Mouse (Mus musculus) hindbrain, embryonic 14.5 days (tissue): Measurements from ENCODE around the gene Ext2. TPM values are rescaled to one million over a fixed set of nuclear protein-coding genes. Genes with fewer than 3 reads are reported as not detected.

ENCODE experiments used
- ATAC-seq: fragments of 200-750 bp; cut with Nextera tagmentation; 2 replicates; pipeline ENCODE4 v1.8.0; 2017; ENCODE audit warnings: moderate number of reproducible peaks, mild to moderate bottlenecking, moderate TSS enrichment, moderate library complexity; ENCODE audit not compliant: low FRiP score
- DNase-seq: peaks from one replicate; pipeline ENCODE4 v3.0.0-alpha.2; 2015; ENCODE audit warnings: low spot score
- H3K27ac ChIP-seq: fragments of 300-500 bp; sonication (generic); 2 replicates; pipeline ENCODE4 v1.5.1; 2014; ENCODE audit warnings: mild to moderate bottlenecking, moderate library complexity
- H3K27me3 ChIP-seq: fragments of 300-500 bp; sonication (generic); 2 replicates; pipeline ENCODE4 v1.6.1; 2014; ENCODE audit warnings: mild to moderate bottlenecking, low read length, mixed read lengths; ENCODE audit not compliant: control insufficient read depth, insufficient read depth
- H3K36me3 ChIP-seq: fragments of 300-500 bp; sonication (generic); replicated peaks from 2 replicates; pipeline ENCODE4 v1.6.1; 2014; ENCODE audit not compliant: control insufficient read depth, insufficient read depth
- H3K4me1 ChIP-seq: fragments of 300-500 bp; sonication (generic); replicated peaks from 2 replicates; pipeline ENCODE4 v1.6.1; 2014; ENCODE audit warnings: antibody characterized with exemption, low read length, mixed read lengths; ENCODE audit not compliant: control insufficient read depth, insufficient read depth
- H3K4me2 ChIP-seq: fragments of 300-500 bp; sonication (generic); replicated peaks from 2 replicates; pipeline ENCODE4 v1.6.1; 2014; ENCODE audit warnings: mild to moderate bottlenecking, moderate library complexity
- H3K4me3 ChIP-seq: fragments of 300-500 bp; sonication (generic); replicated peaks from 2 replicates; pipeline ENCODE4 v1.5.1; 2014; ENCODE audit warnings: mild to moderate bottlenecking, low read length
- H3K9ac ChIP-seq: fragments of 300-500 bp; sonication (generic); 2 replicates; pipeline ENCODE4 v1.6.1; 2014
- H3K9me3 ChIP-seq: fragments of 300-500 bp; sonication (generic); 2 replicates; pipeline ENCODE4 v1.6.1; 2016; ENCODE audit warnings: low read length; ENCODE audit not compliant: control insufficient read depth
- WGBS: fragments of 180-500 bp; shearing (Covaris S2); extraction: QIAGEN DNeasy Blood & Tissue Kit; methylation state at CpG from one replicate; pipeline ENCODE4 v1.1.7; 2014; 5-methylcytosine and 5-hydroxymethylcytosine counted together
- polyA plus RNA-seq: library from polyadenylated mRNA; unstranded; fragments of >200 nt; fragmentation: Nextera tagmentation; extraction: Ambion mirVana; gene quantifications from 2 replicates; pipeline ENCODE4 v1.2.1, GENCODE M21; 2014

The Ext2 gene
- polyA plus RNA-seq, 1 experiment from 2014 or later = 71.3 TPM

GRCm38 (mm10) chr2:93783926-93784539, 38.3 kb downstream of the Ext2 start:
- no peak for ATAC-seq
- no peak overlapping the region for H3K4me3 ChIP-seq
- H3K9me3 ChIP-seq = no peaks in the 10 kb centered on the region
- WGBS = 59% methylated on average over 9 of the region's 9 CpGs
- peaks cover 20% of the 10 kb centered on the region for H3K4me1 ChIP-seq
- H3K4me2 ChIP-seq = no peak overlapping the region
- H3K27me3 ChIP-seq = no peaks in the 10 kb centered on the region
- H3K9ac ChIP-seq = no peak overlapping the region
- DNase-seq = no peak
- peak overlapping the region; percentile 45 for H3K27ac ChIP-seq
- peaks cover 33% of the 10 kb centered on the region for H3K36me3 ChIP-seq

GRCm38 (mm10) chr2:93782682-93783081, 39.7 kb downstream of the Ext2 start:
- Histone ChIP-seq H3K27ac (no peak overlapping the region), H3K4me2 (no peak overlapping the region), H3K4me1 (peaks cover 21% of the 10 kb centered on the region), H3K27me3 (no peaks in the 10 kb centered on the region), H3K9me3 (no peaks in the 10 kb centered on the region), H3K36me3 (peaks cover 26% of the 10 kb centered on the region; the same call in 1 of the 2 replicates), H3K9ac (no peak overlapping the region), H3K4me3 (no peak overlapping the region)
- 78% methylated on average over 5 of the region's 5 CpGs for WGBS
- DNase-seq = no peak
- no peak for ATAC-seq

- Histone ChIP-seq H3K4me2 (no peak overlapping the region), H3K4me3 (no peak overlapping the region), H3K27me3 (no peaks in the 10 kb centered on the region), H3K27ac (no peak overlapping the region), H3K4me1 (peaks cover 21% of the 10 kb centered on the region), H3K9ac (no peak overlapping the region), H3K9me3 (no peaks in the 10 kb centered on the region), H3K36me3 (peaks cover 21% of the 10 kb centered on the region; the same call in 1 of the 2 replicates)
- DNase-seq (no peak), ATAC-seq (no peak)
- WGBS = 81% methylated on average over 4 of the region's 4 CpGs
These were observed 40.2 kb downstream of the Ext2 start for GRCm38 (mm10) chr2:93782156-93782555.

- H3K36me3 ChIP-seq = peaks cover 17% of the 10 kb centered on the region; the same call in 1 of the 2 replicates
- no peaks in the 10 kb centered on the region for H3K9me3 ChIP-seq
- H3K27me3 ChIP-seq = no peaks in the 10 kb centered on the region
- ATAC-seq (no peak), DNase-seq (no peak)
- WGBS = 79% methylated on average over 10 of the region's 10 CpGs
- H3K27ac ChIP-seq = no peak overlapping the region
- H3K4me2 ChIP-seq = no peak overlapping the region
- H3K9ac ChIP-seq = no peak overlapping the region
- H3K4me3 ChIP-seq = no peak overlapping the region
- H3K4me1 ChIP-seq = peaks cover 18% of the 10 kb centered on the region
These were observed 41.8 kb downstream of the Ext2 start for GRCm38 (mm10) chr2:93780528-93780927.

- H3K36me3 ChIP-seq = peaks cover 17% of the 10 kb centered on the region; the same call in 1 of the 2 replicates
- no peaks in the 10 kb centered on the region for H3K9me3 ChIP-seq
- H3K4me3 ChIP-seq = no peak overlapping the region
- H3K4me1 ChIP-seq = peaks cover 11% of the 10 kb centered on the region
- DNase-seq (no peak), ATAC-seq (no peak)
- H3K27me3 ChIP-seq = no peaks in the 10 kb centered on the region
- WGBS = 56% methylated on average over 6 of the region's 6 CpGs
- H3K27ac ChIP-seq = no peak overlapping the region
- H3K4me2 ChIP-seq = no peak overlapping the region
- H3K9ac ChIP-seq = no peak overlapping the region
These were observed 42.5 kb downstream of the Ext2 start for GRCm38 (mm10) chr2:93779897-93780208.

- no peak for DNase-seq
- Histone ChIP-seq H3K36me3 (peaks cover 17% of the 10 kb centered on the region; the same call in 1 of the 2 replicates), H3K9ac (no peak overlapping the region), H3K27ac (peak overlapping the region; percentile 49; the same call in 1 of the 2 replicates), H3K27me3 (no peaks in the 10 kb centered on the region), H3K4me3 (no peak overlapping the region), H3K4me2 (no peak overlapping the region), H3K9me3 (no peaks in the 10 kb centered on the region), H3K4me1 (peaks cover 8% of the 10 kb centered on the region)
- ATAC-seq = no peak
- 54% methylated on average over 16 of the region's 16 CpGs for WGBS
These were observed 43.1 kb downstream of the Ext2 start for GRCm38 (mm10) chr2:93779081-93779896.

- Histone ChIP-seq H3K27me3 (no peaks in the 10 kb centered on the region), H3K4me1 (peaks cover 8% of the 10 kb centered on the region), H3K9me3 (no peaks in the 10 kb centered on the region), H3K4me2 (no peak overlapping the region), H3K9ac (no peak overlapping the region), H3K4me3 (no peak overlapping the region), H3K36me3 (peaks cover 17% of the 10 kb centered on the region; the same call in 1 of the 2 replicates), H3K27ac (no peak overlapping the region)
- WGBS = 85% methylated on average over 5 of the region's 5 CpGs
- ATAC-seq (no peak), DNase-seq (no peak)
These were observed 43.8 kb downstream of the Ext2 start for GRCm38 (mm10) chr2:93778616-93779015.

GRCm38 (mm10) chr2:93777056-93777430, 45.3 kb downstream of the Ext2 start:
- H3K9me3 ChIP-seq = no peaks in the 10 kb centered on the region
- no peak overlapping the region for H3K27ac ChIP-seq
- no peak overlapping the region for H3K4me2 ChIP-seq
- peaks cover 14% of the 10 kb centered on the region; the same call in 1 of the 2 replicates for H3K36me3 ChIP-seq
- no peak overlapping the region for H3K4me3 ChIP-seq
- H3K4me1 ChIP-seq = peaks cover 10% of the 10 kb centered on the region
- no peaks in the 10 kb centered on the region for H3K27me3 ChIP-seq
- H3K9ac ChIP-seq = no peak overlapping the region
- no peak for DNase-seq
- 85% methylated on average over 4 of the region's 4 CpGs for WGBS
- no peak for ATAC-seq

- H3K27me3 ChIP-seq = no peaks in the 10 kb centered on the region
- no peak overlapping the region for H3K4me3 ChIP-seq
- ATAC-seq = no peak
- no peaks in the 10 kb centered on the region for H3K9me3 ChIP-seq
- H3K9ac ChIP-seq = no peak overlapping the region
- H3K27ac ChIP-seq = no peak overlapping the region
- no peak overlapping the region for H3K4me2 ChIP-seq
- peaks cover 9% of the 10 kb centered on the region; the same call in 1 of the 2 replicates for H3K36me3 ChIP-seq
- DNase-seq = no peak
- 79% methylated on average over 7 of the region's 7 CpGs for WGBS
- peaks cover 10% of the 10 kb centered on the region for H3K4me1 ChIP-seq
These were observed 45.9 kb downstream of the Ext2 start for GRCm38 (mm10) chr2:93776267-93777055.
